Mouse (Mus musculus): ENCODE data around the gene Lmntd2.

DNA sequence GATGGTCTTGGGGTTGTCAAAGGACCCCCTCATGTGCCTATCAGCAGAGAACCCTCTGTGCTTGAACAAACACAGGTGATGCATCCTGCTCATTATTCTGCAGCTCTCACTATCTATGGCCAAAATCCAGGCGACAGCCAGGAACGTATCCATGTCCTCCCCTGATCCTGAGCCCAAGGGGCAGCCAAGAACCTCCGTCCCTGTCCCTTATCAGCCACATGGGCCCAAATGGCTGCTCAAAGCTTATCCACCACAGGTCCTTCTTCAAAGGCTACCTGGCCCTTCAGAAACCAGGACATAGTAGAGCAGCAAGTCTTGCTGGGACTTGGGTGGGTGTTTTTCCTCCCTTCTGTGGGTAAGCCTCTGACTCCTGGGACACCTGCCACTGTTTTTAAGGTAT, 25.7 kb downstream of the Lmntd2 start:
- TF ChIP-seq EP300 (IDR thresholded peaks at IDR 0.05; ENCODE audit: insufficient read depth, low read depth, low read length): no peak
- no peak for TF ChIP-seq POLR2A (IDR thresholded peaks at IDR 0.05; ENCODE audit: insufficient read depth, low read length)
- no peak for TF ChIP-seq CTCF (IDR thresholded peaks at IDR 0.05; ENCODE audit: low read depth, low read length)
